Mouse (Mus musculus) bone marrow, adult 2 months (tissue): ENCODE data around the gene Gm20379. TPM values are rescaled to one million over a fixed set of nuclear protein-coding genes. Genes with fewer than 3 reads are reported as not detected.

ENCODE experiments used
- H3K27ac ChIP-seq: fragments of 200-500 bp; 2 replicates; pipeline ENCODE4 v1.5.1; 2012; ENCODE audit warnings: low read depth, mild to moderate bottlenecking, control low read depth, inconsistent platforms, low read length; ENCODE audit not compliant: control insufficient read depth, poor library complexity, insufficient read depth
- H3K4me1 ChIP-seq: fragments of 200-500 bp; 2 replicates; pipeline ENCODE4 v1.6.1; 2011; ENCODE audit warnings: low read length; ENCODE audit not compliant: control insufficient read depth, insufficient read depth
- H3K4me3 ChIP-seq: fragments of 200-500 bp; replicated peaks from 2 replicates; pipeline ENCODE3; 2011; ENCODE audit warnings: mild to moderate bottlenecking, low read depth, low read length, control low read depth; ENCODE audit not compliant: control insufficient read depth
- CTCF ChIP-seq: fragments of 200-500 bp; IDR thresholded peaks from 2 replicates; pipeline ENCODE4 v1.5.1; 2011; ENCODE audit warnings: low read length, control low read depth; ENCODE audit not compliant: control insufficient read depth, insufficient read depth
- POLR2A ChIP-seq: fragments of 200-500 bp; IDR thresholded peaks from 2 replicates; pipeline ENCODE4 v1.6.1; 2011; ENCODE audit warnings: low read depth, mild to moderate bottlenecking, control low read depth, low read length, borderline replicate concordance; ENCODE audit not compliant: control insufficient read depth
- WGBS: fragments of 180-500 bp; shearing (Covaris S2); methylation state at CpG from one replicate; pipeline ENCODE4 v1.1.7; 2018; 5-methylcytosine and 5-hydroxymethylcytosine counted together
- polyA plus RNA-seq: library from polyadenylated mRNA; stranded (reverse); fragments of >200 nt; gene quantifications from 2 replicates; pipeline ENCODE4 v1.2.4, GENCODE M21; 2011; ENCODE audit warnings: low replicate concordance; ENCODE audit not compliant: missing spikeins, insufficient read depth, insufficient read length

Gm20379 gene
- polyA plus RNA-seq, 1 experiment, result not detected

DNA sequence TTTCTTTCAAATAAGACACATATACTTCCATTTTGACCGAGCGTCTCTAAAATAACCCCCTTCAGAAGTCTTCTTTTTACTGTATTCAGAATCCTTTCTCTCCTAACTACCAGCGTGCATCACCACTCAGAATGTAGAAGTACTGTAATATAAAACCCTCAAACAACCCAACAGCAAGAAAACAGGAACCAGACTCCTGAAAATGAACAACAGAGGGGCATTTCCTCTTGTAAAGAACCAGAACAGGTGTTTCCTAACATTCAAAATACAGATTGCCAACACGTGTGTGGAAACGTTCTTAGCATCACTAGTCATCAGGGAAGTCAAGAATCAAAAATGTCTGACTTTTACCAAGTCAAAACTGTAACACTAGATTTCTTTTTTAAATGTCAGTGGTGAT lies 15.0 kb downstream of the Gm20379 start:
- peaks cover 3% of the 10 kb centered on the region; the same call in 1 of the 2 replicates for H3K4me1 ChIP-seq
- 32% methylated on average over 5 of the region's 5 CpGs for WGBS
- H3K27ac ChIP-seq, result no peak overlapping the region; the same call in 1 of the 2 replicates
- H3K4me3 ChIP-seq, result no peak overlapping the region
- TF ChIP-seq POLR2A (no peak), CTCF (no peak)

DNA sequence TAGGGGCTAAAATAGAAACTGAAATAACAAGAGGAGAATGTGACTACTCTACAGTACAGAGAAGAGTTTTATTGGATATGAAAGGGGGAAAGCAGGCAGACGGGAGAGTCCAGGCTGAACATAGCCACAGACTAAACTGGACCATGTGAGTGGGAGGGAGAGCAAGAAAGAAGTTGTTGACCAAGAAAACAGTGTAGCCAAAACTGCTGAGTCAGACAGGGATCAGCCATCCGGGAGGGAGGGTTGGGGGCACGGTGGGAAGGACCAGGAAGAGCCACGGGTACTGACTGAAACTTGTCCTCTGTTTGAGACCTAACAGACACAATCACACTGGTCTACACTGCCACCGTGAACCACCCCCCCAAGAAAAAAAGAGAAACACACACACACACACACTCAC lies 20.2 kb downstream of the Gm20379 start:
- no peak for TF ChIP-seq CTCF
- no peak for TF ChIP-seq POLR2A
- Histone ChIP-seq H3K27ac (no peak overlapping the region), H3K4me1 (peaks cover 1% of the 10 kb centered on the region; the same call in 1 of the 2 replicates), H3K4me3 (no peak overlapping the region)
- WGBS, result 59% methylated on average over 5 of the region's 5 CpGs

DNA sequence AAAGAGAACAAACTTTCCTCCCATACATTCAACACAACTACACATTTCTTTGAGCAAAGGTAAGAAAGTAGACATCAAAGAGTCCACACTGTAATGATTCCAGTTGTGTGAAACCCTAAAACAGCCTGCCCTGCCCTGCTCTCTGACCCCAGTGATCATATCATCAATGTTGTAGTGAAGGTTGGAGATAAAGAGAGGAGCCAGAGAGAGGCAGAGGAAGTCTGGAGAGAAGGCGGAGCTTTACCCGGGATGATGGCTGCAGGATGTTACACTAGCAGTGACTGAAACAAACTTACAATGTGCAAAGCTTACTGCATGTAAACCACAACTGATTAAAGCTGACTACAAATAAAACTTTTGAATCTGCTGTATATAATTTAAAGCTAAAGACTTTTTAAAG lies 22.2 kb downstream of the Gm20379 start:
- Histone ChIP-seq H3K4me3 (no peak overlapping the region), H3K27ac (no peak overlapping the region), H3K4me1 (no peaks in the 10 kb centered on the region)
- WGBS, result 54% methylated on average over 2 of the region's 2 CpGs
- TF ChIP-seq POLR2A (no peak), CTCF (no peak)

DNA sequence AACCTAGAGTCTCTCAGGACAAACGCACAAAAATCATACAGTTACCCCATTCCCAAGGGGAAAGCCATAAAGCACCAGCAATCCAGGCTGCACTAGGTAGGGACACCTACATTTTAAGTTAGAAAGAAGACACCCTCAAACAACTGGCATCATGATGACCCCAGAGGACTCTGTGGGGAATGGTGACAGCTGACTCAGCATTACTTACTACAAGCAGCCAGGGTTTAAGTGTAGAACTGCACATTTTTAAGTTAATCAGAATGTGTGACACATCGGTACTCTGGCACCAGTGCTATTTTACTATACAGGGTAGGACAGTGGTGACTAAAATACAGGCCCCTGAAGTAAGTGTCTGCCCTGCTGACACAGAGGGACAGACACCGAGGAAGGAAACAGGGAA lies 24.8 kb downstream of the Gm20379 start:
- TF ChIP-seq CTCF, result no peak
- no peak for TF ChIP-seq POLR2A
- Histone ChIP-seq H3K4me1 (no peaks in the 10 kb centered on the region), H3K27ac (no peak overlapping the region), H3K4me3 (no peak overlapping the region)
- WGBS, result 86% methylated on average over 3 of the region's 3 CpGs

DNA sequence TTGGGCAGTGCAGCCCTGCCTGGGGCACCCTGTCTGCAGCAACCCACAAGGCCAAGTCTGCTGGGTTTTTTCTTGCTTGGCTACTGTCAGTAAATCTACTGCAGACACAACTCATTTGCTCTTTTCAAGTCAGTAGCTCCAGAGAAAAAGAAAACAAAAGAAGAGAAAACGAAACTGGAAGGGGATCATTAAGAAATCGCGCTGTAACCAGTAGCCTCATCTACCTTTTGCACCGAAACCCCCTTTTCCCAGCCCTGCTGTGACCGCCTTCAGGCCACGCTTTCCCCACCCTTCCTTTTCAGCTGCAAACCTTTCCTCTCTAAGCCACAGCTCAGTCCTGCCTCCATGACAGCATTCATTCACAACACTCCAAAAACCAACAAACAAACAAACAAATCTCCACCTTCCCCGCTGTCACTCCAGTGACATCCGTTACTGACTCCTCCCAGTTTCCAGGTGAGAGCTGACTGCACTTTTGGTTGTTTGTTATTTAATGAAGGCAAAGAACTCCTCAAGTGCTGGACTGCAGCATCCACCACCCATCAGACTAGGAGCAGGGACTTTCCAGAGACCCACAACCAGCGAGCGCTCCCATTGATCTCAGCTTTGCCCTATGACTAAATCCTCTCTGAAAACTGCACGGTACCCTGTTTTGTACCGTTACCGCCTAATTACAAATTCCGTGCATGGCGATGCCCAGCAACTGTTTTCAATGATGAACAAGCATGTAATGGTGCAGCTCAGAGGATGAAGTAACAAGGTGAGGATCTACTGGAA lies 26.5 kb downstream of the Gm20379 start:
- WGBS, result 88% methylated on average over 15 of the region's 15 CpGs
- TF ChIP-seq POLR2A (no peak), CTCF (no peak)
- Histone ChIP-seq H3K4me1 (no peaks in the 10 kb centered on the region; the same call in 1 of the 2 replicates), H3K4me3 (no peak overlapping the region), H3K27ac (no peak overlapping the region)

DNA sequence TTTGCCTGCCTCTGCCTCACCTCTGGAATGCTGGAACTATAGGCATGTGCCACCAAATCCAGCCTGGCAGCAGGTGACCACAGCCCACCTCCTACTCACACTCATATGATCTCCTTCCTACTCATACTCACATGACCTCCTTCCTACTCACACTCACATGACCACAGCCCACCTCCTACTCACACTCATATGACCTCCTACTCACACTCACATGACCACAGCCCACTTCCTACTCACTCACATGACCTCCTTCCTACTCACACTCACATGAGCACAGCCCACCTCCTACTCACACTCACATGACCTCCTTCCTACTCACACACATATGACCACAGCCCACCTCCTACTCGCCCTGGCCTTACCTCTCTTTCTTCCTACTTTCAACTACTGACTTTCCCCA lies 31.1 kb downstream of the Gm20379 start:
- Histone ChIP-seq H3K4me1 (no peaks in the 10 kb centered on the region; the same call in 1 of the 2 replicates), H3K4me3 (no peak overlapping the region), H3K27ac (no peak overlapping the region)
- WGBS, result 87% methylated on average over 1 of the region's 1 CpGs
- TF ChIP-seq CTCF (no peak), POLR2A (no peak)

DNA sequence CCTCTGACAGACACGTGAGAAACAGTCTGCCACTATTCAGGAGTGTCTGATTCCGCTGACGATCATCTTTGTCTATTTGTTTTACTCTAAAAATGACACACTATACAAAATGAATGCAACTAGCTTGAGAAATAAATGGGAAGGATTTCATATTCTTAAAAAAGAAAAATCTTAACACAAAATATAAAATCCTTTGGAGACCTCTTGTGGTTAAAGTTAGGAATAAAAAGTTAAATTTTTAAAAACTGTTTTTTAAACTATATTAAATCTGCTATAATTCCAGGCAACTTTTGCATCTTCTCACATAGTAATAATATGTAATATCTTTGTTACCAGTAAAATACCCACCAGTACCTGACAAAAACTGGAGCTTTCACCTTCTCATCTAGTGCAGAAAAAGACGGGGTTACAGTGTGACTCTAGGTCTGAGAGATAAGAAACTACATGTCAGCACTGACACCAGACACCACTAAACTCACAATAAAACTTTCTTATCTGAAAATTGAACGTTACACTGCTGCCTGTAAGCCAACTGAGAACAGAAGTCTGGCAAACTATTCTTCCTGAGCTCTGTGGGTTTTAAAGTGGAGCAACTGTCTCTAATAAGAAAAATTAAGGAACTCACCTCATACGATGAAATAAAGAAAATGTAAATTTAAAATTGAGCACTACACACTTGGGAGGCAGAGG lies 32.1 kb downstream of the Gm20379 start:
- TF ChIP-seq CTCF, result no peak
- TF ChIP-seq POLR2A, result no peak
- no peak overlapping the region for H3K27ac ChIP-seq
- H3K4me1 ChIP-seq, result no peaks in the 10 kb centered on the region; the same call in 1 of the 2 replicates
- 70% methylated on average over 6 of the region's 6 CpGs for WGBS
- H3K4me3 ChIP-seq, result no peak overlapping the region

- Histone ChIP-seq H3K27ac (no peak overlapping the region), H3K4me3 (no peak overlapping the region), H3K4me1 (no peaks in the 10 kb centered on the region; the same call in 1 of the 2 replicates)
- WGBS, result 87% methylated on average over 3 of the region's 3 CpGs
- TF ChIP-seq POLR2A (no peak), CTCF (no peak)
Observed at GRCm38 (mm10) chr13:92339787-92340186, 34.0 kb downstream of the Gm20379 start.
